Mouse (Mus musculus): Measurements from ENCODE around the gene Nr3c2. TPM values are rescaled to one million over a fixed set of nuclear protein-coding genes. Genes with fewer than 3 reads are reported as not detected.

Gene Nr3c2
- polyA plus RNA-seq, 1 experiment from 2014 or later = 0.17 TPM

GRCm38 (mm10) chr8:77292120-77292519 lies 392.9 kb downstream of the Nr3c2 start:
- Histone ChIP-seq H3K36me3 (ENCODE audit: inconsistent target) (peaks cover 25% of the 10 kb centered on the region), H3K4me3 (ENCODE audit: inconsistent target) (no peak overlapping the region), H3K27ac (no peak overlapping the region), H3K79me2 (ENCODE audit: inconsistent target) (peaks cover 45% of the 10 kb centered on the region)
- WGBS (ENCODE audit: missing documents) = 79% methylated on average over 4 of the region's 4 CpGs

- H3K36me3 ChIP-seq (ENCODE audit: inconsistent target) = peaks cover 31% of the 10 kb centered on the region
- peaks cover 43% of the 10 kb centered on the region for H3K79me2 ChIP-seq (ENCODE audit: inconsistent target)
- H3K4me3 ChIP-seq (ENCODE audit: inconsistent target) = no peak overlapping the region
- WGBS (ENCODE audit: missing documents) = 85% methylated on average over 11 of the region's 11 CpGs
- no peak overlapping the region for H3K27ac ChIP-seq
Measured at GRCm38 (mm10) chr8:77292649-77293048, 393.4 kb downstream of the Nr3c2 start.

- peaks cover 29% of the 10 kb centered on the region for H3K79me2 ChIP-seq (ENCODE audit: inconsistent target)
- WGBS (ENCODE audit: missing documents) = 93% methylated on average over 11 of the region's 11 CpGs
- H3K36me3 ChIP-seq (ENCODE audit: inconsistent target) = peaks cover 30% of the 10 kb centered on the region
- H3K27ac ChIP-seq = no peak overlapping the region
- H3K4me3 ChIP-seq (ENCODE audit: inconsistent target) = no peak overlapping the region
Measured at GRCm38 (mm10) chr8:77294599-77294998, 395.4 kb downstream of the Nr3c2 start.
